Mouse (Mus musculus) mesoderm, embryonic 11.5 days (tissue): ENCODE data around the gene Myo18a.
A peak's percentile ranks its signal among the peaks of the same experiment; 100 is the strongest.

Experiments used
- DNase-seq: peaks from one replicate; pipeline ENCODE4 v3.0.0-alpha.2; 2012; ENCODE audit warnings: low read depth, low spot score

The Myo18a gene

GRCm38 (mm10) chr11:77896820-77897805, 134.1 kb downstream of the Myo18a start:
- no peak for DNase-seq

- no peak for DNase-seq
Observed at GRCm38 (mm10) chr11:77900187-77900586, 137.1 kb downstream of the Myo18a start.

GRCm38 (mm10) chr11:77900696-77901095, 137.7 kb downstream of the Myo18a start:
- DNase-seq: no peak

- no peak for DNase-seq
Observed at GRCm38 (mm10) chr11:77901366-77901765, 138.3 kb downstream of the Myo18a start.

GRCm38 (mm10) chr11:77901775-77902355, 138.8 kb downstream of the Myo18a start:
- DNase-seq: no peak

- DNase-seq: no peak
Observed at GRCm38 (mm10) chr11:77903761-77904160, 140.7 kb downstream of the Myo18a start.

- no peak for DNase-seq
Observed at GRCm38 (mm10) chr11:77904707-77905106, 141.7 kb downstream of the Myo18a start.

- DNase-seq: no peak
Observed at GRCm38 (mm10) chr11:77906097-77906687, 143.1 kb downstream of the Myo18a start.

- DNase-seq: no peak
Observed at GRCm38 (mm10) chr11:77906747-77907174, 143.7 kb downstream of the Myo18a start.

- no peak for DNase-seq
Observed at GRCm38 (mm10) chr11:77908468-77908867, 145.4 kb downstream of the Myo18a start.

GRCm38 (mm10) chr11:77909376-77909775, 146.3 kb downstream of the Myo18a start:
- no peak for DNase-seq

- no peak for DNase-seq
Observed at GRCm38 (mm10) chr11:77909776-77910175, 146.7 kb downstream of the Myo18a start.

- DNase-seq: peak; percentile 59
Observed at GRCm38 (mm10) chr11:77913505-77913904, 150.5 kb downstream of the Myo18a start.

GRCm38 (mm10) chr11:77914598-77915260, 151.7 kb downstream of the Myo18a start:
- DNase-seq: no peak
